Comparison of ENCODE assay signal across 8 mouse cellular contexts in genomic region chr7:45367020-45367880, GRCm38 (mm10). TPM values are rescaled to one million over a fixed set of nuclear protein-coding genes. Genes with fewer than 3 reads are reported as not detected.
DNase-seq lines count a peak whose midpoint lies in the region; ATAC-seq and TF ChIP-seq lines count a peak whose summit lies in the region.

No protein-coding gene starts in this region.

- H3K4me1 ChIP-seq in CH12.LX (ENCODE audit: control insufficient read depth in 1 of 2, insufficient read depth in 2 of 2), result peaks cover 6 to 25% of the 10 kb centered on the region in 2 experiments
- peaks cover 52% of the 10 kb centered on the region for H3K4me1 ChIP-seq in forebrain, embryonic 12.5 days
- H3K4me1 ChIP-seq in heart, postnatal 0 days (ENCODE audit: control insufficient read depth, insufficient read depth), result peaks cover 27% of the 10 kb centered on the region
- H3K4me1 ChIP-seq in liver, embryonic 16.5 days (ENCODE audit: control insufficient read depth, low read depth, low read length), result peaks cover 30% of the 10 kb centered on the region
- H3K4me1 ChIP-seq in neural tube, embryonic 13.5 days (replicated peaks), result peaks cover 74% of the 10 kb centered on the region
- peaks cover 43% of the 10 kb centered on the region for H3K4me1 ChIP-seq in testis, adult 2 months (ENCODE audit: control insufficient read depth, insufficient read depth, low read length)

- peak; percentile 53 for TF ChIP-seq POLR2A in CH12.LX (IDR thresholded peaks at IDR 0.05; ENCODE audit: low read depth, low read length)
- no peak for TF ChIP-seq POLR2A in testis, adult 2 months (IDR thresholded peaks at IDR 0.05; ENCODE audit: control insufficient read depth, low read depth, low read length)

- no peaks in the 10 kb centered on the region for H3K9me3 ChIP-seq in CH12.LX (replicated peaks; ENCODE audit: low read length)
- H3K9me3 ChIP-seq in forebrain, embryonic 12.5 days, result no peaks in the 10 kb centered on the region
- H3K9me3 ChIP-seq in heart, postnatal 0 days (replicated peaks; ENCODE audit: control insufficient read depth, low read length), result no peaks in the 10 kb centered on the region
- H3K9me3 ChIP-seq in liver, embryonic 16.5 days (replicated peaks; ENCODE audit: control insufficient read depth, low read length), result no peaks in the 10 kb centered on the region
- H3K9me3 ChIP-seq in neural tube, embryonic 13.5 days, result no peaks in the 10 kb centered on the region

- dilution Hi-C loops in CH12.LX (cut with MboI; ENCODE audit: extremely low pct_ligation_motif_present, extremely low pct_unique_long_range_greater_than_20kb, low sequenced_read_pairs), result no loop called here

- in situ Hi-C loops in CH12.LX (cut with MboI; ENCODE audit: low pct_ligation_motif_present, low pct_unique_long_range_greater_than_20kb, low sequenced_read_pairs), result no loop called here

- DNase-seq in CH12.LX (ENCODE audit: extremely low read depth), result peak; percentile 96
- peak; percentile 91 for DNase-seq in c-Kit-positive CD71-positive TER-119-negative erythroid progenitor cells, embryonic 14.5 days (ENCODE audit: low read depth)
- peak; percentile 95 for DNase-seq in heart, postnatal 0 days (ENCODE audit: low spot score)
- DNase-seq in kidney, postnatal 4 days, result peak; percentile 97 to 98

- H3K4me3 ChIP-seq in CH12.LX (replicated peaks in 1 of 3; ENCODE audit: low read depth in 2 of 3, low read length in 2 of 3, poor library complexity in 1 of 3), result peak overlapping the region; percentile 48 to 56 (median 50)
- peak overlapping the region; percentile 78 for H3K4me3 ChIP-seq in forebrain, embryonic 12.5 days (replicated peaks)
- peak overlapping the region; percentile 57 for H3K4me3 ChIP-seq in heart, postnatal 0 days (ENCODE audit: low read depth, low read length)
- peak overlapping the region; percentile 65 for H3K4me3 ChIP-seq in liver, embryonic 16.5 days (ENCODE audit: low read depth, low read length)
- peak overlapping the region; percentile 82 for H3K4me3 ChIP-seq in neural tube, embryonic 13.5 days
- peak overlapping the region; percentile 86 for H3K4me3 ChIP-seq in testis, adult 2 months (ENCODE audit: control insufficient read depth, low read depth, low read length)

- peak; percentile 12 to 64; a peak in 2 of 4 replicates for TF ChIP-seq CTCF in CH12.LX (conservative IDR thresholded peaks at IDR 0.05 in 1 of 2, IDR thresholded peaks at IDR 0.05 in 1 of 2; ENCODE audit: low read depth in 2 of 2, low read length in 2 of 2)
- TF ChIP-seq CTCF in heart, postnatal 0 days (IDR thresholded peaks at IDR 0.05; ENCODE audit: low read depth), result peak; percentile 50
- peak; percentile 61; the same call in 1 of the 2 replicates for TF ChIP-seq CTCF in testis, adult 2 months (IDR thresholded peaks at IDR 0.05; ENCODE audit: control insufficient read depth, insufficient read depth, insufficient replicate concordance, low read depth, low read length)

- no peak; the same call in 1 of the 2 replicates for TF ChIP-seq RAD21 in CH12.LX (IDR thresholded peaks at IDR 0.05; ENCODE audit: low read depth, low read length)

- WGBS in forebrain, embryonic 12.5 days, result under 1% methylated on average over 70 of the region's 70 CpGs
- under 1% methylated on average over 69 of the region's 70 CpGs for WGBS in heart, postnatal 0 days
- WGBS in liver, embryonic 16.5 days (ENCODE audit: insufficient replicate concordance), result under 1% methylated on average over 70 of the region's 70 CpGs
- under 1% methylated on average over 68 of the region's 70 CpGs for WGBS in neural tube, embryonic 13.5 days

- peak overlapping the region; percentile 56 for H3K27ac ChIP-seq in CH12.LX (ENCODE audit: insufficient read depth, low read depth)
- peak overlapping the region; percentile 76 for H3K27ac ChIP-seq in forebrain, embryonic 12.5 days
- H3K27ac ChIP-seq in heart, postnatal 0 days (ENCODE audit: low read depth), result peak overlapping the region; percentile 37; the same call in 1 of the 2 replicates
- no peak overlapping the region for H3K27ac ChIP-seq in liver, embryonic 16.5 days (ENCODE audit: low read length)
- H3K27ac ChIP-seq in neural tube, embryonic 13.5 days (replicated peaks), result peak overlapping the region; percentile 93
- H3K27ac ChIP-seq in testis, adult 2 months (ENCODE audit: control insufficient read depth, insufficient read depth, low read depth, low read length), result peak overlapping the region; percentile 50

- H3K36me3 ChIP-seq in CH12.LX (replicated peaks in 1 of 2; ENCODE audit: control insufficient read depth in 1 of 2, insufficient read depth in 1 of 2, low read length in 1 of 2), result peaks cover 14 to 38% of the 10 kb centered on the region in 2 experiments
- peaks cover 4% of the 10 kb centered on the region for H3K36me3 ChIP-seq in forebrain, embryonic 12.5 days (replicated peaks)
- no peaks in the 10 kb centered on the region for H3K36me3 ChIP-seq in heart, postnatal 0 days (replicated peaks; ENCODE audit: control insufficient read depth, insufficient read depth, low read length)
- no peaks in the 10 kb centered on the region for H3K36me3 ChIP-seq in liver, embryonic 16.5 days (ENCODE audit: control insufficient read depth, insufficient read depth)
- peaks cover 9% of the 10 kb centered on the region for H3K36me3 ChIP-seq in neural tube, embryonic 13.5 days
- no peaks in the 10 kb centered on the region for H3K36me3 ChIP-seq in testis, adult 2 months (ENCODE audit: control insufficient read depth, insufficient read depth, low read length)

- H3K9ac ChIP-seq in CH12.LX (ENCODE audit: insufficient read depth, low read depth), result peak overlapping the region; percentile 64
- H3K9ac ChIP-seq in forebrain, embryonic 12.5 days, result peak overlapping the region; percentile 83
- H3K9ac ChIP-seq in heart, postnatal 0 days (replicated peaks; ENCODE audit: low read depth, low read length), result peak overlapping the region; percentile 38
- peak overlapping the region; percentile 63 for H3K9ac ChIP-seq in liver, embryonic 16.5 days (ENCODE audit: low read depth, low read length)
- H3K9ac ChIP-seq in neural tube, embryonic 13.5 days, result peak overlapping the region; percentile 95

- ATAC-seq in forebrain, embryonic 12.5 days (ENCODE audit: low FRiP score), result peak; percentile 89
- peak; percentile 93 for ATAC-seq in heart, postnatal 0 days (ENCODE audit: insufficient read depth, low read depth)
- peak; percentile 87 for ATAC-seq in liver, embryonic 16.5 days (ENCODE audit: low read depth)
- ATAC-seq in neural tube, embryonic 13.5 days (ENCODE audit: low read depth), result peak; percentile 87

- H3K4me2 ChIP-seq in CH12.LX (ENCODE audit: insufficient read depth, low read depth, poor library complexity, severe bottlenecking), result peak overlapping the region; percentile 76
- H3K4me2 ChIP-seq in forebrain, embryonic 12.5 days, result peak overlapping the region; percentile 91
- H3K4me2 ChIP-seq in heart, postnatal 0 days (ENCODE audit: low read depth, low read length), result peak overlapping the region; percentile 97
- H3K4me2 ChIP-seq in liver, embryonic 16.5 days (ENCODE audit: low read depth, low read length), result peak overlapping the region; percentile 91
- peak overlapping the region; percentile 87 for H3K4me2 ChIP-seq in neural tube, embryonic 13.5 days

- no peaks in the 10 kb centered on the region for H3K79me2 ChIP-seq in CH12.LX (replicated peaks; ENCODE audit: control insufficient read depth, extremely low read depth, insufficient read depth, poor library complexity, severe bottlenecking)

- peaks cover 40% of the 10 kb centered on the region for H3K27me3 ChIP-seq in CH12.LX (replicated peaks)
- H3K27me3 ChIP-seq in forebrain, embryonic 12.5 days, result peaks cover 58% of the 10 kb centered on the region
- H3K27me3 ChIP-seq in heart, postnatal 0 days (ENCODE audit: control insufficient read depth, insufficient read depth, low read length), result peaks cover 62% of the 10 kb centered on the region
- H3K27me3 ChIP-seq in liver, embryonic 16.5 days (ENCODE audit: control insufficient read depth, insufficient read depth, low read depth, low read length), result peaks cover 68% of the 10 kb centered on the region
- peaks cover 52% of the 10 kb centered on the region for H3K27me3 ChIP-seq in neural tube, embryonic 13.5 days
- H3K27me3 ChIP-seq in testis, adult 2 months (ENCODE audit: control insufficient read depth, insufficient read depth, low read length), result no peaks in the 10 kb centered on the region; the same call in 1 of the 2 replicates

- TF ChIP-seq EP300 in CH12.LX (IDR thresholded peaks at IDR 0.05; ENCODE audit: low read length), result no peak
- no peak for TF ChIP-seq EP300 in heart, postnatal 0 days (IDR thresholded peaks at IDR 0.05; ENCODE audit: low read depth)

RNA-seq across cellular contexts. Expression of gene Ppfia3, which starts 0.4 kb away (rescaled TPM):
- total RNA-seq in CH12.LX (2012; rRNA removed), result 1.5 and 1.9 TPM in 2 replicates
- total RNA-seq in CH12.LX (2014; rRNA removed), result 0.21 and 0.32 TPM in 2 replicates
- polyA plus RNA-seq in CH12.LX (2012; ENCODE audit: insufficient read length, low read depth), result 0.57 and 0.61 TPM in 2 replicates
- polyA plus RNA-seq in forebrain, embryonic 12.5 days (2016; fragmentation: Nextera tagmentation; extraction: Ambion mirVana), result 12.6 and 14.9 TPM in 2 replicates
- 0.15 and 1.8 TPM in 2 replicates for total RNA-seq in heart, postnatal 0 days (2014; rRNA removed; ENCODE audit: low replicate concordance)
- 0.58 and 0.68 TPM in 2 replicates for polyA plus RNA-seq in heart, postnatal 0 days (2015; fragmentation: Nextera tagmentation; extraction: Ambion mirVana)
- polyA plus RNA-seq in liver, embryonic 16.5 days (2015; fragmentation: Nextera tagmentation; extraction: Ambion mirVana), result 0.15 and 0.19 TPM in 2 replicates
- 18.4 and 20.3 TPM in 2 replicates for polyA plus RNA-seq in neural tube, embryonic 13.5 days (2015; fragmentation: Nextera tagmentation; extraction: Ambion mirVana)
- 1.1 and 1.2 TPM in 2 replicates for polyA plus RNA-seq in testis, adult 2 months (2012; rRNA removed)

RNA-seq across cellular contexts. Expression of gene Lin7b, which starts 3.1 kb away (rescaled TPM):
- total RNA-seq in CH12.LX (2012; rRNA removed), result 4.4 and 5.0 TPM in 2 replicates
- total RNA-seq in CH12.LX (2014; rRNA removed), result 3.5 and 3.8 TPM in 2 replicates
- polyA plus RNA-seq in CH12.LX (2012; ENCODE audit: insufficient read length, low read depth), result 7.4 and 10.4 TPM in 2 replicates
- 3.1 TPM in 2 replicates for polyA plus RNA-seq in forebrain, embryonic 12.5 days (2016; fragmentation: Nextera tagmentation; extraction: Ambion mirVana)
- total RNA-seq in heart, postnatal 0 days (2014; rRNA removed; ENCODE audit: low replicate concordance), result 0.46 TPM in 1 of 2 replicates, not detected in the other
- 2.2 and 2.3 TPM in 2 replicates for polyA plus RNA-seq in heart, postnatal 0 days (2015; fragmentation: Nextera tagmentation; extraction: Ambion mirVana)
- not detected in 2 replicates for polyA plus RNA-seq in liver, embryonic 16.5 days (2015; fragmentation: Nextera tagmentation; extraction: Ambion mirVana)
- polyA plus RNA-seq in neural tube, embryonic 13.5 days (2015; fragmentation: Nextera tagmentation; extraction: Ambion mirVana), result 11.1 and 11.6 TPM in 2 replicates
- 5.7 and 7.3 TPM in 2 replicates for polyA plus RNA-seq in testis, adult 2 months (2012; rRNA removed)

RNA-seq across cellular contexts. Expression of gene Snrnp70, which starts 28.3 kb away (rescaled TPM):
- 197 and 229 TPM in 2 replicates for total RNA-seq in CH12.LX (2012; rRNA removed)
- 182 and 212 TPM in 2 replicates for total RNA-seq in CH12.LX (2014; rRNA removed)
- polyA plus RNA-seq in CH12.LX (2012; ENCODE audit: insufficient read length, low read depth), result 457 and 499 TPM in 2 replicates
- 313 and 314 TPM in 2 replicates for polyA plus RNA-seq in forebrain, embryonic 12.5 days (2016; fragmentation: Nextera tagmentation; extraction: Ambion mirVana)
- total RNA-seq in heart, postnatal 0 days (2014; rRNA removed; ENCODE audit: low replicate concordance), result 141 and 162 TPM in 2 replicates
- 79.7 and 80.3 TPM in 2 replicates for polyA plus RNA-seq in heart, postnatal 0 days (2015; fragmentation: Nextera tagmentation; extraction: Ambion mirVana)
- 64.2 and 70.1 TPM in 2 replicates for polyA plus RNA-seq in liver, embryonic 16.5 days (2015; fragmentation: Nextera tagmentation; extraction: Ambion mirVana)
- polyA plus RNA-seq in neural tube, embryonic 13.5 days (2015; fragmentation: Nextera tagmentation; extraction: Ambion mirVana), result 186 and 225 TPM in 2 replicates
- 180 and 202 TPM in 2 replicates for polyA plus RNA-seq in testis, adult 2 months (2012; rRNA removed)

RNA-seq across cellular contexts. Expression of gene Hrc, which starts 32.2 kb away (rescaled TPM):
- total RNA-seq in CH12.LX (2012; rRNA removed) (0.13 and 0.21 TPM in 2 replicates), CH12.LX (2014; rRNA removed) (not detected in 2 replicates)
- 0.10 and 0.16 TPM in 2 replicates for polyA plus RNA-seq in CH12.LX (2012; ENCODE audit: insufficient read length, low read depth)
- polyA plus RNA-seq in forebrain, embryonic 12.5 days (2016; fragmentation: Nextera tagmentation; extraction: Ambion mirVana), result 0.13 and 0.20 TPM in 2 replicates
- 38.8 and 39.7 TPM in 2 replicates for total RNA-seq in heart, postnatal 0 days (2014; rRNA removed; ENCODE audit: low replicate concordance)
- 43.8 and 45.9 TPM in 2 replicates for polyA plus RNA-seq in heart, postnatal 0 days (2015; fragmentation: Nextera tagmentation; extraction: Ambion mirVana)
- polyA plus RNA-seq in liver, embryonic 16.5 days (2015; fragmentation: Nextera tagmentation; extraction: Ambion mirVana), result 0.39 and 0.60 TPM in 2 replicates
- 0.55 and 0.74 TPM in 2 replicates for polyA plus RNA-seq in neural tube, embryonic 13.5 days (2015; fragmentation: Nextera tagmentation; extraction: Ambion mirVana)
- polyA plus RNA-seq in testis, adult 2 months (2012; rRNA removed), result 0.10 and 0.22 TPM in 2 replicates

RNA-seq across cellular contexts. Expression of gene Trpm4, which starts 33.7 kb away (rescaled TPM):
- total RNA-seq in CH12.LX (2012; rRNA removed), result 10.7 and 17.6 TPM in 2 replicates
- total RNA-seq in CH12.LX (2014; rRNA removed), result 8.6 and 12.0 TPM in 2 replicates
- polyA plus RNA-seq in CH12.LX (2012; ENCODE audit: insufficient read length, low read depth), result 9.3 and 11.0 TPM in 2 replicates
- 4.6 and 6.6 TPM in 2 replicates for polyA plus RNA-seq in forebrain, embryonic 12.5 days (2016; fragmentation: Nextera tagmentation; extraction: Ambion mirVana)
- 15.8 and 44.0 TPM in 2 replicates for total RNA-seq in heart, postnatal 0 days (2014; rRNA removed; ENCODE audit: low replicate concordance)
- 14.2 and 15.2 TPM in 2 replicates for polyA plus RNA-seq in heart, postnatal 0 days (2015; fragmentation: Nextera tagmentation; extraction: Ambion mirVana)
- 0.85 and 1.7 TPM in 2 replicates for polyA plus RNA-seq in liver, embryonic 16.5 days (2015; fragmentation: Nextera tagmentation; extraction: Ambion mirVana)
- 7.1 and 7.2 TPM in 2 replicates for polyA plus RNA-seq in neural tube, embryonic 13.5 days (2015; fragmentation: Nextera tagmentation; extraction: Ambion mirVana)
- 52.2 and 54.8 TPM in 2 replicates for polyA plus RNA-seq in testis, adult 2 months (2012; rRNA removed)

Comparison
In these comparisons a context has a peak if more than half of its experiments do, and no peak if none do; other contexts are left out.
1. H3K9ac ChIP-seq: peak in every context shown above with its lines; median percentile 95 in neural tube, embryonic 13.5 days; 83 in forebrain, embryonic 12.5 days; 64 in CH12.LX; 63 in liver, embryonic 16.5 days; 38 in heart, postnatal 0 days.